Mouse (Mus musculus): ENCODE measurements at regions not wholly inside any gene's neighbourhood (a gene's known extent, or its start where the extent isn't known, plus 50 kb on each side); places are given as distances from the start of the nearest gene placed in this dataset.
A peak's percentile ranks its signal among the peaks of the same experiment; 100 is the strongest.
"Not testable (repeated sequence)": the region's sequence is repeated elsewhere in the genome, so short reads cannot be mapped to it uniquely, and the experiment has no call there.

GRCm38 (mm10) chr13:25611986-25612385 is 341.7 kb upstream of the Nrsn1 start:
- H3K9ac ChIP-seq (replicated peaks; ENCODE audit: low read depth, low read length): no peak overlapping the region
- WGBS: 63% methylated on average over 4 of the region's 4 CpGs
- ATAC-seq (ENCODE audit: low read depth): no peak
- no peaks in the 10 kb centered on the region for H3K27me3 ChIP-seq (ENCODE audit: control insufficient read depth, insufficient read depth, low read length)
- no peaks in the 10 kb centered on the region for H3K4me1 ChIP-seq (ENCODE audit: control insufficient read depth, insufficient read depth, low read length)
- no peak overlapping the region for H3K27ac ChIP-seq (ENCODE audit: low read depth, low read length)
- H3K4me2 ChIP-seq (ENCODE audit: low read depth, low read length): no peak overlapping the region
- H3K36me3 ChIP-seq (ENCODE audit: control insufficient read depth, insufficient read depth, low read length): no peaks in the 10 kb centered on the region
- H3K4me3 ChIP-seq (ENCODE audit: low read depth, low read length): no peak overlapping the region
- H3K9me3 ChIP-seq (ENCODE audit: control insufficient read depth, low read length): no peaks in the 10 kb centered on the region

DNA sequence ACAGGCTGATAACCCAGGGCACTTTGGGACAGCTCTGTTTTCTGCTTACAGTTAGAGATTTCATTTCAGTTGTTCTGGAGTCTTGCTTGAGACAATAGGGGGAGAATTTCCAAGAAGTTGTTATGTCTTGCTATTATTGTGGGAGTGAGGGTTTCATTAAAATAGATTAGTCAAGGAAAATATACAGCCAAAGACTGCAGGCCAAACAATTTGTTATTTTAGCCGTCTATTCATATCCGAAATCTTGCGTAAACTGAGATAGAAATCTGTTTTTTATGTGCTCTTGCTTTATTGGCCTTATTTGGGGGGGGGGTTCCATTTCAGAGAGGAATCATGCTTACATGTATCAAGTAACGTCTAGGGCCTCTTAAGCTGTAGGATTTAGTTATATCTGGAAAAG is 339.3 kb upstream of the Nrsn1 start:
- no peaks in the 10 kb centered on the region for H3K4me1 ChIP-seq (ENCODE audit: control insufficient read depth, insufficient read depth, low read length)
- no peaks in the 10 kb centered on the region for H3K9me3 ChIP-seq (ENCODE audit: control insufficient read depth, low read length)
- H3K4me3 ChIP-seq (ENCODE audit: low read depth, low read length): no peak overlapping the region
- H3K4me2 ChIP-seq (ENCODE audit: low read depth, low read length): no peak overlapping the region
- H3K36me3 ChIP-seq (ENCODE audit: control insufficient read depth, insufficient read depth, low read length): no peaks in the 10 kb centered on the region
- no peaks in the 10 kb centered on the region for H3K27me3 ChIP-seq (ENCODE audit: control insufficient read depth, insufficient read depth, low read length)
- H3K27ac ChIP-seq (ENCODE audit: low read depth, low read length): no peak overlapping the region
- ATAC-seq (ENCODE audit: low read depth): no peak
- WGBS: 85% methylated on average over 4 of the region's 4 CpGs
- H3K9ac ChIP-seq (replicated peaks; ENCODE audit: low read depth, low read length): no peak overlapping the region

GRCm38 (mm10) chr13:25609241-25609640 is 338.9 kb upstream of the Nrsn1 start:
- H3K27ac ChIP-seq (ENCODE audit: low read depth, low read length): no peak overlapping the region
- H3K27me3 ChIP-seq (ENCODE audit: control insufficient read depth, insufficient read depth, low read length): no peaks in the 10 kb centered on the region
- H3K9ac ChIP-seq (replicated peaks; ENCODE audit: low read depth, low read length): no peak overlapping the region
- H3K4me1 ChIP-seq (ENCODE audit: control insufficient read depth, insufficient read depth, low read length): no peaks in the 10 kb centered on the region
- WGBS: 91% methylated on average over 1 of the region's 1 CpGs
- no peaks in the 10 kb centered on the region for H3K36me3 ChIP-seq (ENCODE audit: control insufficient read depth, insufficient read depth, low read length)
- no peak for ATAC-seq (ENCODE audit: low read depth)
- H3K9me3 ChIP-seq (ENCODE audit: control insufficient read depth, low read length): no peaks in the 10 kb centered on the region
- no peak overlapping the region for H3K4me3 ChIP-seq (ENCODE audit: low read depth, low read length)
- H3K4me2 ChIP-seq (ENCODE audit: low read depth, low read length): no peak overlapping the region

- H3K9me3 ChIP-seq (ENCODE audit: control insufficient read depth, low read length); H3K27me3 ChIP-seq (ENCODE audit: control insufficient read depth, insufficient read depth, low read length); ATAC-seq (ENCODE audit: low read depth); H3K4me3 ChIP-seq (ENCODE audit: low read depth, low read length); H3K4me2 ChIP-seq (ENCODE audit: low read depth, low read length); H3K4me1 ChIP-seq (ENCODE audit: control insufficient read depth, insufficient read depth, low read length); H3K36me3 ChIP-seq (ENCODE audit: control insufficient read depth, insufficient read depth, low read length); H3K27ac ChIP-seq (ENCODE audit: low read depth, low read length); H3K9ac ChIP-seq (replicated peaks; ENCODE audit: low read depth, low read length): not testable (repeated sequence)
These were observed 331.0 kb upstream of the Nrsn1 start for GRCm38 (mm10) chr13:25601351-25601750.

DNA sequence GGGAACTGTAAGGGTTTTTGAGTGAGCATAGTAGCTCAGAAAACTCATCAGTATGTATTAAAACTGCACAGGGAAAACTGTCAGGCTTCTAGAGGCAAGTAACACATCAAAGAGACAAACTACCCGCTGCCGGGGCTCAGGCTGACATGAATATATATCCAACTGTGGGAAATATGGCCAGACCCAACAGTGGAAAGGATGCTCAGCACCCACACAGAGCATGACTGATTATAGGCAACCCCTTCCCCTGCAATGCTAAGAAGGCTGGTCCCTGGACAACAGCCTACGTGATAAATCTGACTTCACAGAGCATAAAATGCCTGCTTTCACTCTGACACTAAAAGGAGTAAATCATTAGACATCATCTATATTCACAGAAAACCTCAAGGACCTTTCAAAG is 324.3 kb upstream of the Nrsn1 start:
- H3K9me3 ChIP-seq (ENCODE audit: control insufficient read depth, low read length): no peaks in the 10 kb centered on the region
- WGBS: 19% methylated on average over 3 of the region's 3 CpGs
- no peak overlapping the region for H3K27ac ChIP-seq (ENCODE audit: low read depth, low read length)
- peak; percentile 79 for ATAC-seq (ENCODE audit: low read depth)
- no peak overlapping the region for H3K9ac ChIP-seq (replicated peaks; ENCODE audit: low read depth, low read length)
- peaks cover 2% of the 10 kb centered on the region; the same call in 1 of the 2 replicates for H3K4me1 ChIP-seq (ENCODE audit: control insufficient read depth, insufficient read depth, low read length)
- no peaks in the 10 kb centered on the region for H3K27me3 ChIP-seq (ENCODE audit: control insufficient read depth, insufficient read depth, low read length)
- H3K4me3 ChIP-seq (ENCODE audit: low read depth, low read length): no peak overlapping the region
- no peak overlapping the region for H3K4me2 ChIP-seq (ENCODE audit: low read depth, low read length)
- no peaks in the 10 kb centered on the region for H3K36me3 ChIP-seq (ENCODE audit: control insufficient read depth, insufficient read depth, low read length)

DNA sequence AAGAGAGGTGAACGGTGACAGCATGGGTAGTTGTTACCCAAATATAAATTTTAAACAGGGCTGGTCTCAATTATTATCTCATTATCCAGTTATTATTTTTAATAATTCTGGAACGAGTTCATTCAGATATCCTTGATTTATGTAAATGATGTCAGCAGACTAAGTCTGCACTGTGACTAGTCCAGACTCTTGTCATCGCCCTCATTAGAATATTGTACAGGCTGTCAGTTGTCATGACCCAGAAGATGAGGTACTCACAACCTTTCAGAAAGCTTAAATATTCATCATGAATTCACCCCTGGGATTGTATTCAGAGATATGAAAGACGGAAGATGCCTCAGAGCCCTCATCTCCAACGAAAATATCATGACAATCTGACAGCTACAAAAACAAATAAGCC is 300.3 kb upstream of the Nrsn1 start:
- H3K27me3 ChIP-seq (ENCODE audit: control insufficient read depth, insufficient read depth, low read length): no peaks in the 10 kb centered on the region
- H3K9ac ChIP-seq (replicated peaks; ENCODE audit: low read depth, low read length): no peak overlapping the region
- H3K27ac ChIP-seq (ENCODE audit: low read depth, low read length): no peak overlapping the region
- no peaks in the 10 kb centered on the region for H3K4me1 ChIP-seq (ENCODE audit: control insufficient read depth, insufficient read depth, low read length)
- ATAC-seq (ENCODE audit: low read depth): no peak
- no peak overlapping the region for H3K4me2 ChIP-seq (ENCODE audit: low read depth, low read length)
- no peaks in the 10 kb centered on the region for H3K36me3 ChIP-seq (ENCODE audit: control insufficient read depth, insufficient read depth, low read length)
- no peak overlapping the region for H3K4me3 ChIP-seq (ENCODE audit: low read depth, low read length)
- no peaks in the 10 kb centered on the region for H3K9me3 ChIP-seq (ENCODE audit: control insufficient read depth, low read length)
- WGBS: 62% methylated on average over 5 of the region's 5 CpGs

GRCm38 (mm10) chr13:25562746-25563145 is 292.4 kb upstream of the Nrsn1 start:
- H3K27ac ChIP-seq (ENCODE audit: low read depth, low read length): no peak overlapping the region
- peak; percentile 70 for ATAC-seq (ENCODE audit: low read depth)
- H3K4me1 ChIP-seq (ENCODE audit: control insufficient read depth, insufficient read depth, low read length): no peaks in the 10 kb centered on the region
- no peak overlapping the region for H3K4me3 ChIP-seq (ENCODE audit: low read depth, low read length)
- H3K9me3 ChIP-seq (ENCODE audit: control insufficient read depth, low read length): no peaks in the 10 kb centered on the region
- no peak overlapping the region for H3K9ac ChIP-seq (replicated peaks; ENCODE audit: low read depth, low read length)
- 7% methylated on average over 2 of the region's 2 CpGs for WGBS
- no peaks in the 10 kb centered on the region for H3K27me3 ChIP-seq (ENCODE audit: control insufficient read depth, insufficient read depth, low read length)
- H3K4me2 ChIP-seq (ENCODE audit: low read depth, low read length): no peak overlapping the region
- H3K36me3 ChIP-seq (ENCODE audit: control insufficient read depth, insufficient read depth, low read length): no peaks in the 10 kb centered on the region

GRCm38 (mm10) chr13:25560339-25560738 is 290.0 kb upstream of the Nrsn1 start:
- ATAC-seq (ENCODE audit: low read depth): no peak
- Histone ChIP-seq H3K4me1 (ENCODE audit: control insufficient read depth, insufficient read depth, low read length) (no peaks in the 10 kb centered on the region), H3K27me3 (ENCODE audit: control insufficient read depth, insufficient read depth, low read length) (no peaks in the 10 kb centered on the region), H3K4me3 (ENCODE audit: low read depth, low read length) (no peak overlapping the region), H3K9me3 (ENCODE audit: control insufficient read depth, low read length) (no peaks in the 10 kb centered on the region), H3K36me3 (ENCODE audit: control insufficient read depth, insufficient read depth, low read length) (no peaks in the 10 kb centered on the region), H3K4me2 (ENCODE audit: low read depth, low read length) (no peak overlapping the region), H3K27ac (ENCODE audit: low read depth, low read length) (no peak overlapping the region), H3K9ac (replicated peaks; ENCODE audit: low read depth, low read length) (no peak overlapping the region)
- 51% methylated on average over 2 of the region's 2 CpGs for WGBS

GRCm38 (mm10) chr13:25554962-25555361 is 284.7 kb upstream of the Nrsn1 start:
- ATAC-seq (ENCODE audit: low read depth): no peak

DNA sequence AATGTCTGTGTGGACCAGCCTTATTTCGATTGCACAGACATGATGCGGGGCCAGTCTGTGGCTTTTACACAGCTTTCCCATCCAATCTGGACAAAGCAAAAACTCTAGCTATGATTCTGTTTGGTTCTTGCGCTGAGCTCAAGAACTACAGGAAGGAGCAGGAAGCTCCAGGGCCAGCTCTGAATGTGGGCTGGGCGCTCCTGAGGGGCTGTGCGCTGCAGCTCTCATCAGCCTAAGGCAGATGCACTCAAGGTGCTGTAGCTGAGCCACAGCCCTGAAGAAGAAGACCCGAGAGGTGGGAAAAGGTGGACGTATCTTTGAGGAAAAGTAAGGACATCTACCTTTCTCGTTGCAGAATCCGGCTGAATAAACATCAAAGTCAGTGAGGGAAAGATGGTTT is 278.2 kb upstream of the Nrsn1 start:
- Histone ChIP-seq H3K4me2 (ENCODE audit: low read depth, low read length) (no peak overlapping the region), H3K4me3 (ENCODE audit: low read depth, low read length) (no peak overlapping the region), H3K4me1 (ENCODE audit: control insufficient read depth, insufficient read depth, low read length) (no peaks in the 10 kb centered on the region), H3K9ac (replicated peaks; ENCODE audit: low read depth, low read length) (no peak overlapping the region), H3K27ac (ENCODE audit: low read depth, low read length) (no peak overlapping the region), H3K9me3 (ENCODE audit: control insufficient read depth, low read length) (no peaks in the 10 kb centered on the region), H3K27me3 (ENCODE audit: control insufficient read depth, insufficient read depth, low read length) (no peaks in the 10 kb centered on the region), H3K36me3 (ENCODE audit: control insufficient read depth, insufficient read depth, low read length) (no peaks in the 10 kb centered on the region)
- 91% methylated on average over 9 of the region's 9 CpGs for WGBS
- no peak for ATAC-seq (ENCODE audit: low read depth)

More at GRCm38 (mm10) chr13:25554962-25555361, 284.7 kb upstream of the Nrsn1 start:
- H3K27ac ChIP-seq (ENCODE audit: low read depth, low read length): no peak overlapping the region
- no peak overlapping the region for H3K4me2 ChIP-seq (ENCODE audit: low read depth, low read length)
- no peaks in the 10 kb centered on the region for H3K9me3 ChIP-seq (ENCODE audit: control insufficient read depth, low read length)
- no peaks in the 10 kb centered on the region for H3K27me3 ChIP-seq (ENCODE audit: control insufficient read depth, insufficient read depth, low read length)
- WGBS: 61% methylated on average over 6 of the region's 6 CpGs
- no peaks in the 10 kb centered on the region for H3K4me1 ChIP-seq (ENCODE audit: control insufficient read depth, insufficient read depth, low read length)
- no peak overlapping the region for H3K9ac ChIP-seq (replicated peaks; ENCODE audit: low read depth, low read length)
- no peak overlapping the region for H3K4me3 ChIP-seq (ENCODE audit: low read depth, low read length)
- no peaks in the 10 kb centered on the region for H3K36me3 ChIP-seq (ENCODE audit: control insufficient read depth, insufficient read depth, low read length)
